7 mouse cellular contexts compared by ENCODE assay signal in genomic region chr19:5023621-5024479, GRCm38 (mm10). TPM values are rescaled to one million over a fixed set of nuclear protein-coding genes. Genes with fewer than 3 reads are reported as not detected.
DNase-seq lines count a peak whose midpoint lies in the region; ATAC-seq and TF ChIP-seq lines count a peak whose summit lies in the region.

Slc29a2 (plus strand) TSS chr19:5023860.

- H3K4me1 ChIP-seq in embryonic facial prominence, embryonic 11.5 days (ENCODE audit: control insufficient read depth, insufficient read depth, low read length) = no peaks in the 10 kb centered on the region
- no peaks in the 10 kb centered on the region for H3K4me1 ChIP-seq in kidney, adult 2 months (ENCODE audit: control insufficient read depth, insufficient read depth, low read length)
- peaks cover 5% of the 10 kb centered on the region; the same call in 1 of the 2 replicates for H3K4me1 ChIP-seq in limb, embryonic 12.5 days (replicated peaks)
- peaks cover 5% of the 10 kb centered on the region; the same call in 1 of the 2 replicates for H3K4me1 ChIP-seq in midbrain, embryonic 14.5 days (ENCODE audit: control insufficient read depth, insufficient read depth, low read length)

- H3K36me3 ChIP-seq in embryonic facial prominence, embryonic 11.5 days (replicated peaks; ENCODE audit: control insufficient read depth, insufficient read depth, low read depth, low read length) = no peaks in the 10 kb centered on the region
- H3K36me3 ChIP-seq in kidney, adult 2 months (ENCODE audit: control insufficient read depth, insufficient read depth, low read length) = no peaks in the 10 kb centered on the region
- H3K36me3 ChIP-seq in limb, embryonic 12.5 days = peaks cover 25% of the 10 kb centered on the region
- peaks cover 10% of the 10 kb centered on the region for H3K36me3 ChIP-seq in midbrain, embryonic 14.5 days (ENCODE audit: control insufficient read depth, insufficient read depth, low read length)

- TF ChIP-seq CTCF in kidney, adult 2 months (conservative IDR thresholded peaks at IDR 0.05; ENCODE audit: insufficient read depth, insufficient read length, low read depth, low read length) = no peak

- peak within 1 kb of the TSS; percentile 59 for H3K9ac ChIP-seq in embryonic facial prominence, embryonic 11.5 days (replicated peaks; ENCODE audit: low read length)
- peak within 1 kb of the TSS; percentile 76 for H3K9ac ChIP-seq in limb, embryonic 12.5 days (replicated peaks)
- peak within 1 kb of the TSS; percentile 60 for H3K9ac ChIP-seq in midbrain, embryonic 14.5 days (replicated peaks; ENCODE audit: low read length)

- DNase-seq in adrenal gland, postnatal 14 days = peak; percentile 97
- DNase-seq in embryonic facial prominence, embryonic 11.5 days (ENCODE audit: low spot score) = peak; percentile 97
- DNase-seq in heart, adult 18-20 months = peak; percentile 94 to 95
- peak; percentile 96 for DNase-seq in kidney, adult 2 months
- DNase-seq in midbrain, embryonic 14.5 days = peak; percentile 94
- DNase-seq in spleen, adult 12 weeks (ENCODE audit: low spot score) = peak; percentile 73

- TF ChIP-seq POLR2A in kidney, adult 2 months (IDR thresholded peaks at IDR 0.05; ENCODE audit: low read depth, low read length) = peak; percentile 85

- H3K9me3 ChIP-seq in embryonic facial prominence, embryonic 11.5 days (replicated peaks; ENCODE audit: control insufficient read depth, low read length) = no peaks in the 10 kb centered on the region
- no peaks in the 10 kb centered on the region for H3K9me3 ChIP-seq in limb, embryonic 12.5 days
- H3K9me3 ChIP-seq in midbrain, embryonic 14.5 days (ENCODE audit: control insufficient read depth, low read length) = no peaks in the 10 kb centered on the region

- ATAC-seq in embryonic facial prominence, embryonic 11.5 days (replicated peaks; ENCODE audit: insufficient number of reproducible peaks, low FRiP score, low TSS enrichment, low read depth) = peak; percentile 93
- ATAC-seq in limb, embryonic 12.5 days (ENCODE audit: insufficient number of reproducible peaks, insufficient read depth, low FRiP score, low TSS enrichment, low read depth) = peak; percentile 86
- ATAC-seq in midbrain, embryonic 14.5 days (ENCODE audit: low FRiP score, low TSS enrichment) = peak; percentile 92

- peak within 1 kb of the TSS; percentile 64 for H3K4me3 ChIP-seq in embryonic facial prominence, embryonic 11.5 days (ENCODE audit: low read depth, low read length)
- peak within 1 kb of the TSS; percentile 98 for H3K4me3 ChIP-seq in kidney, adult 2 months (ENCODE audit: insufficient read depth, low read depth, low read length)
- H3K4me3 ChIP-seq in limb, embryonic 12.5 days (replicated peaks) = peak within 1 kb of the TSS; percentile 67
- peak within 1 kb of the TSS; percentile 51 for H3K4me3 ChIP-seq in midbrain, embryonic 14.5 days (replicated peaks; ENCODE audit: low read depth, low read length)

- WGBS in embryonic facial prominence, embryonic 11.5 days = under 1% methylated on average over 62 of the region's 62 CpGs
- under 1% methylated on average over 62 of the region's 62 CpGs for WGBS in kidney, adult 2 months
- WGBS in limb, embryonic 12.5 days = under 1% methylated on average over 62 of the region's 62 CpGs
- under 1% methylated on average over 62 of the region's 62 CpGs for whole genome bisulfite sequencing in midbrain, embryonic 14.5 days

- peak within 1 kb of the TSS; percentile 47 for H3K27ac ChIP-seq in embryonic facial prominence, embryonic 11.5 days (replicated peaks; ENCODE audit: low read depth, low read length)
- peak within 1 kb of the TSS; percentile 91 for H3K27ac ChIP-seq in kidney, adult 2 months (ENCODE audit: insufficient read depth, low read depth, low read length)
- H3K27ac ChIP-seq in limb, embryonic 12.5 days = peak within 1 kb of the TSS; percentile 90
- peak within 1 kb of the TSS; percentile 87 for H3K27ac ChIP-seq in midbrain, embryonic 14.5 days (replicated peaks; ENCODE audit: low read depth, low read length)

- peak within 1 kb of the TSS; percentile 81 for H3K4me2 ChIP-seq in embryonic facial prominence, embryonic 11.5 days (ENCODE audit: low read depth, low read length)
- H3K4me2 ChIP-seq in limb, embryonic 12.5 days = peak within 1 kb of the TSS; percentile 83
- peak within 1 kb of the TSS; percentile 58 for H3K4me2 ChIP-seq in midbrain, embryonic 14.5 days (ENCODE audit: low read length)

- H3K27me3 ChIP-seq in embryonic facial prominence, embryonic 11.5 days (ENCODE audit: control insufficient read depth, insufficient read depth, low read length) = no peaks in the 10 kb centered on the region
- H3K27me3 ChIP-seq in kidney, adult 2 months (replicated peaks; ENCODE audit: control insufficient read depth, insufficient read depth, low read length) = no peaks in the 10 kb centered on the region
- no peaks in the 10 kb centered on the region for H3K27me3 ChIP-seq in limb, embryonic 12.5 days
- H3K27me3 ChIP-seq in midbrain, embryonic 14.5 days (ENCODE audit: control insufficient read depth, insufficient read depth, low read length) = no peaks in the 10 kb centered on the region

RNA-seq across cellular contexts. Expression of gene Slc29a2, which starts in this region (rescaled TPM):
- total RNA-seq in adrenal gland, postnatal 14 days (2021) = 2.3 and 4.4 TPM in 2 replicates
- polyA plus RNA-seq in embryonic facial prominence, embryonic 11.5 days (2014; fragmentation: Nextera tagmentation; extraction: Ambion mirVana) = 3.9 and 4.4 TPM in 2 replicates
- 1 to 10 TPM; 6.9 to 8.8 TPM for total RNA-seq in heart, adult 18-20 months (2021)
- polyA plus RNA-seq in kidney, adult 2 months (2012; rRNA removed) = 14.2 and 14.4 TPM in 2 replicates
- 4.9 and 5.7 TPM in 2 replicates for polyA plus RNA-seq in limb, embryonic 12.5 days (2016; fragmentation: Nextera tagmentation; extraction: Ambion mirVana)
- polyA plus RNA-seq in midbrain, embryonic 14.5 days (2014; fragmentation: Nextera tagmentation; extraction: Ambion mirVana) = 6.2 and 8.7 TPM in 2 replicates

Comparison
In these comparisons a context has a peak if more than half of its experiments do, and no peak if none do; other contexts are left out.
1. Peak in every context shown above with its lines: DNase-seq, ATAC-seq, H3K4me3 ChIP-seq and H3K27ac ChIP-seq.